Mouse (Mus musculus) liver, embryonic 12.5 days (tissue): ENCODE data around the gene Filip1. TPM values are rescaled to one million over a fixed set of nuclear protein-coding genes. Genes with fewer than 3 reads are reported as not detected.
A peak's percentile ranks its signal among the peaks of the same experiment; 100 is the strongest.

ENCODE experiments used
- ATAC-seq: fragments of 200-750 bp; cut with Nextera tagmentation; 2 replicates; pipeline ENCODE4 v1.8.0; 2017; ENCODE audit warnings: moderate number of reproducible peaks, mild to moderate bottlenecking, moderate library complexity
- H3K27ac ChIP-seq: fragments of 300-500 bp; sonication (generic); 2 replicates; pipeline ENCODE4 v1.5.1; 2016; ENCODE audit warnings: mild to moderate bottlenecking
- H3K27me3 ChIP-seq: fragments of 300-500 bp; sonication (generic); replicated peaks from 2 replicates; pipeline ENCODE4 v1.6.1; 2016; ENCODE audit warnings: mild to moderate bottlenecking, moderate library complexity
- H3K36me3 ChIP-seq: fragments of 300-500 bp; sonication (generic); 2 replicates; pipeline ENCODE4 v1.6.1; 2016; ENCODE audit warnings: mild to moderate bottlenecking, moderate library complexity
- H3K4me1 ChIP-seq: fragments of 300-500 bp; sonication (generic); 2 replicates; pipeline ENCODE4 v1.6.1; 2016
- H3K4me2 ChIP-seq: fragments of 300-500 bp; sonication (generic); 2 replicates; pipeline ENCODE4 v1.6.1; 2016; ENCODE audit warnings: mild to moderate bottlenecking, moderate library complexity
- H3K4me3 ChIP-seq: fragments of 300-500 bp; sonication (generic); 2 replicates; pipeline ENCODE4 v1.5.1; 2016; ENCODE audit warnings: mild to moderate bottlenecking, moderate library complexity
- H3K9ac ChIP-seq: fragments of 300-500 bp; sonication (generic); 2 replicates; pipeline ENCODE4 v1.6.1; 2016; ENCODE audit warnings: mild to moderate bottlenecking, moderate library complexity
- H3K9me3 ChIP-seq: fragments of 300-500 bp; sonication (generic); replicated peaks from 2 replicates; pipeline ENCODE4 v1.6.1; 2016; ENCODE audit warnings: mild to moderate bottlenecking, moderate library complexity
- WGBS: fragments of 180-500 bp; shearing (Covaris S2); methylation state at CpG from one replicate; pipeline ENCODE4 v1.1.7; 2016; ENCODE audit not compliant: insufficient replicate concordance; 5-methylcytosine and 5-hydroxymethylcytosine counted together
- polyA plus RNA-seq: library from polyadenylated mRNA; unstranded; fragments of >200 nt; fragmentation: Nextera tagmentation; extraction: Ambion mirVana; gene quantifications from 2 replicates; pipeline ENCODE4 v1.2.1, GENCODE M21; 2016

The Filip1 gene
- polyA plus RNA-seq, 1 experiment from 2014 or later: 1.2 TPM

- Histone ChIP-seq H3K9ac (no peak overlapping the region), H3K27me3 (no peaks in the 10 kb centered on the region), H3K36me3 (no peaks in the 10 kb centered on the region), H3K4me2 (no peak overlapping the region), H3K4me3 (no peak overlapping the region), H3K4me1 (no peaks in the 10 kb centered on the region), H3K27ac (no peak overlapping the region), H3K9me3 (no peaks in the 10 kb centered on the region)
- WGBS: 62% methylated on average over 3 of the region's 3 CpGs
- no peak for ATAC-seq
These were observed 7.8 kb upstream of the Filip1 start for GRCm38 (mm10) chr9:80020429-80020828.

GRCm38 (mm10) chr9:80012016-80012415, 635 bp downstream of the Filip1 start:
- ATAC-seq: no peak
- 77% methylated on average over 13 of the region's 13 CpGs for WGBS
- no peaks in the 10 kb centered on the region for H3K9me3 ChIP-seq
- no peak overlapping the region for H3K4me3 ChIP-seq
- H3K36me3 ChIP-seq: no peaks in the 10 kb centered on the region
- H3K27ac ChIP-seq: no peak overlapping the region
- no peak overlapping the region for H3K4me2 ChIP-seq
- H3K4me1 ChIP-seq: no peaks in the 10 kb centered on the region
- H3K9ac ChIP-seq: no peak overlapping the region
- no peaks in the 10 kb centered on the region for H3K27me3 ChIP-seq

DNA sequence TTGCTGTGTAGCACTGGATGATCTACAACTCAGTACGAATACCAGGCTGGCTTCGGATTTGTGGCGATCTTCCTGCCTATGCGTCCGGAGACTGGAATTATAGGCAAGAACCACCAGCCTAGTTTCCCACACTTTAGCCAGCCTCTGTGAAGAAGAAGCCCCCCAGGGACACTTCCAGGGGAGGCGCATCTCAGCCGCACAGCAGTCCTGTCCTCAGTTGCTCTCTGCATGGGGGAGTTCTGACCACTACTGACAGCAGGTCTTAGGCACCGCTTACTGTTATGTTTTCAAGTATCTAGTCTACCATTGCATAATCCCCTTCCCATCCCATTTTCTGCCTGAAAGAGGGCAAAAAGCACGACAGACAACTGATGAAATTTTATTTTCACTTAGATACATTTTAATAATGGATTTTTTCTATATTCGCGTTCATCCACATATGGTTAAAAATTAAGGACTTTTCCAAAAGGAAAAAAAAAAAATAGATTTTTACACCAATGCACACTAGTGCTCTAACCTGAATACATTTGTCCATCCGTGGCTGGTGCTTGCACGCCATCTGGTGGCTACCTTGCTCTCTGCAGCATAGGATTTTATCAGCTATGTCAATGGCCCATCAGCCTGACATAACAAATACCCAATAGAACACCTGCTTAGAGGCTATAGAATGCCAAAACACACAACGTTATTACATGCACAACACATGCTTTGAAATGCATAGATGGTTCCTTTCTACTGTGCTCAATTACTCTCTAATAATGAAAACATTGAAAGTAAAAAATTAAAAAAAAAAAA, 10.1 kb downstream of the Filip1 start:
- H3K4me1 ChIP-seq: no peaks in the 10 kb centered on the region
- no peak overlapping the region for H3K9ac ChIP-seq
- no peaks in the 10 kb centered on the region for H3K36me3 ChIP-seq
- no peak overlapping the region for H3K27ac ChIP-seq
- no peak overlapping the region for H3K4me2 ChIP-seq
- no peaks in the 10 kb centered on the region for H3K9me3 ChIP-seq
- H3K4me3 ChIP-seq: no peak overlapping the region
- 48% methylated on average over 14 of the region's 14 CpGs for WGBS
- no peak for ATAC-seq
- H3K27me3 ChIP-seq: no peaks in the 10 kb centered on the region

- Histone ChIP-seq H3K4me2 (no peak overlapping the region), H3K9ac (no peak overlapping the region), H3K4me1 (no peaks in the 10 kb centered on the region), H3K36me3 (no peaks in the 10 kb centered on the region), H3K4me3 (no peak overlapping the region), H3K27me3 (no peaks in the 10 kb centered on the region), H3K27ac (no peak overlapping the region), H3K9me3 (no peaks in the 10 kb centered on the region)
- no peak for ATAC-seq
- WGBS: 65% methylated on average over 6 of the region's 6 CpGs
These were observed 15.4 kb downstream of the Filip1 start for GRCm38 (mm10) chr9:79997282-79997681.

DNA sequence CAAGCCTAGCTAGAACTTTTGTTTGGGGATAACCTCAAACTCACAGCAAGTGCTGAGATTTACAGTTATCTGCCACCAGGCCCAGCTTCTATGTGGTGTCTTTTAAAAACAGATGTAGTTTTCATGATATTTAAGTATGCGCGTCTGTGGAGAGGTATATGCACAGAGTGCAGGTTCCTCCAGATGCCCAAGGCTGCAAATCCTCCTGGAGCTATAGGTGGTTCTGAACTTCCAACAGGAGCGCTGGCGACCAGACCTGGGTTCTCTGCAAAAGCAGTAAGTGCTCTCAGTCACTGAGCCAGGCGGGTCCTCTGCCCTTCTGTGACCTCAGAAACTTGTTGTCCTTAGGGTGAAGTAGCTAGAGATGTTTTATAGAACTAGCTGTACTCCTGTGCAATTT, 18.4 kb downstream of the Filip1 start:
- WGBS: 83% methylated on average over 5 of the region's 5 CpGs
- ATAC-seq: no peak
- H3K4me2 ChIP-seq: no peak overlapping the region

GRCm38 (mm10) chr9:79993066-79993465, 19.6 kb downstream of the Filip1 start:
- no peak overlapping the region for H3K4me3 ChIP-seq
- H3K4me1 ChIP-seq: no peaks in the 10 kb centered on the region
- ATAC-seq: no peak
- 71% methylated on average over 4 of the region's 4 CpGs for WGBS
- no peaks in the 10 kb centered on the region for H3K27me3 ChIP-seq
- no peak overlapping the region for H3K27ac ChIP-seq
- no peak overlapping the region for H3K4me2 ChIP-seq
- no peaks in the 10 kb centered on the region; the same call in 1 of the 2 replicates for H3K9me3 ChIP-seq
- H3K9ac ChIP-seq: no peak overlapping the region
- no peaks in the 10 kb centered on the region for H3K36me3 ChIP-seq

More for the DNA sequence above, 18.4 kb downstream of the Filip1 start:
- no peaks in the 10 kb centered on the region for H3K4me1 ChIP-seq
- no peak overlapping the region for H3K4me3 ChIP-seq
- H3K9me3 ChIP-seq: no peaks in the 10 kb centered on the region; the same call in 1 of the 2 replicates
- H3K27ac ChIP-seq: no peak overlapping the region
- H3K27me3 ChIP-seq: no peaks in the 10 kb centered on the region
- H3K36me3 ChIP-seq: no peaks in the 10 kb centered on the region
- H3K9ac ChIP-seq: no peak overlapping the region

GRCm38 (mm10) chr9:79990456-79991017, 22.1 kb downstream of the Filip1 start:
- Histone ChIP-seq H3K27ac (no peak overlapping the region), H3K27me3 (no peaks in the 10 kb centered on the region), H3K9ac (no peak overlapping the region), H3K4me1 (no peaks in the 10 kb centered on the region), H3K36me3 (no peaks in the 10 kb centered on the region), H3K4me2 (no peak overlapping the region), H3K9me3 (no peaks in the 10 kb centered on the region; the same call in 1 of the 2 replicates), H3K4me3 (no peak overlapping the region)
- WGBS: 79% methylated on average over 16 of the region's 16 CpGs
- no peak for ATAC-seq

DNA sequence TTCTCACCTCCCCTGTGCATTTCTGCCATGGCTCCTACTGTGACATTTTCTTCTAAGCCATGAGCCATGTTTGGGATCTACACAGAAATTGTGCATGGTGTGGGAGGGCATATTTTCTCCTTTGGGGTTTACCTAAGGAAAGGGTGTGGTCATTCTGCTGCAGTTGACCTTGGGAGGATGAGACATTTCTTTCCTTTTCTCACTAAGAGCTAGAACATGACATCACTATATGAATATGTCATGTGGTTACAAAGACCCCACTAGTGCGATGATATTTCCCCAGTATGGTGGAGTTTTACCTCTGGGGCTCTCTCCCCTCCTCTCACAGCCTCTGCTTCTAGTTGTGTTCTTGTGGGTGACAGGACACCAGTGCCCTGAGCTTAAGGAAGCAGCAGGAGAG, 22.9 kb downstream of the Filip1 start:
- ATAC-seq: no peak
- 73% methylated on average over 1 of the region's 1 CpGs for WGBS
- H3K9ac ChIP-seq: no peak overlapping the region
- no peaks in the 10 kb centered on the region for H3K4me1 ChIP-seq
- no peaks in the 10 kb centered on the region; the same call in 1 of the 2 replicates for H3K9me3 ChIP-seq
- no peak overlapping the region for H3K4me3 ChIP-seq
- H3K27ac ChIP-seq: no peak overlapping the region
- no peaks in the 10 kb centered on the region for H3K27me3 ChIP-seq
- H3K36me3 ChIP-seq: no peaks in the 10 kb centered on the region
- H3K4me2 ChIP-seq: no peak overlapping the region

- Histone ChIP-seq H3K9me3 (no peaks in the 10 kb centered on the region; the same call in 1 of the 2 replicates), H3K27me3 (no peaks in the 10 kb centered on the region), H3K9ac (no peak overlapping the region), H3K36me3 (no peaks in the 10 kb centered on the region), H3K4me1 (no peaks in the 10 kb centered on the region), H3K4me3 (no peak overlapping the region), H3K27ac (no peak overlapping the region), H3K4me2 (no peak overlapping the region)
- 61% methylated on average over 1 of the region's 1 CpGs for WGBS
- no peak for ATAC-seq
These were observed 23.6 kb downstream of the Filip1 start for GRCm38 (mm10) chr9:79989061-79989460.

- Histone ChIP-seq H3K4me1 (peaks cover under 1% of the 10 kb centered on the region; the same call in 1 of the 2 replicates), H3K36me3 (no peaks in the 10 kb centered on the region), H3K9ac (no peak overlapping the region), H3K4me3 (no peak overlapping the region), H3K27ac (no peak overlapping the region), H3K27me3 (no peaks in the 10 kb centered on the region), H3K9me3 (no peaks in the 10 kb centered on the region), H3K4me2 (no peak overlapping the region)
- no peak for ATAC-seq
- 77% methylated on average over 10 of the region's 10 CpGs for WGBS
These were observed 29.4 kb downstream of the Filip1 start for GRCm38 (mm10) chr9:79983244-79983643.

DNA sequence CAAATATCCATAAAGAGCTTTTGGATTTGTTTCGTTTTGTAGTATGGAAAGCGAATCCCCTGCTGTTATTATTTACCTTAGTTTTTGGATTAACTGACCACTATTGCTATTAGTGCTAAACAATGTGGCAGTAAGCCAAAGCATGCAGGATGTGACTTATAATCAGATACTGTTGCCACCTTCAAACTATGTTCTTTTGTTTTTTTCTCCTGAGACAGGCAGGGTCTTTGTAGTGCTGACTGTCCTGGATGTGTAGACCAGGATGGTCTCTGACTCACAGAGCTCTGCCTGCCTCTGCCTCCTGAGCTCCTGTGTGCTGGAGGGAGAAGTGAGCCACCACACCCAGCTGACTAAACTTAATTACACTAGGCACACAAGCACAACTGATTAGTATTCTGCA, 33.4 kb downstream of the Filip1 start:
- Histone ChIP-seq H3K27ac (no peak overlapping the region), H3K4me2 (no peak overlapping the region), H3K9me3 (no peaks in the 10 kb centered on the region), H3K9ac (no peak overlapping the region), H3K4me3 (no peak overlapping the region), H3K4me1 (peaks cover 8% of the 10 kb centered on the region; the same call in 1 of the 2 replicates), H3K27me3 (no peaks in the 10 kb centered on the region), H3K36me3 (no peaks in the 10 kb centered on the region)
- WGBS: 62% methylated on average over 2 of the region's 2 CpGs
- ATAC-seq: no peak

- 57% methylated on average over 12 of the region's 12 CpGs for WGBS
- Histone ChIP-seq H3K9ac (no peak overlapping the region), H3K4me2 (peak overlapping the region; percentile 54), H3K27me3 (no peaks in the 10 kb centered on the region), H3K4me3 (no peak overlapping the region), H3K27ac (no peak overlapping the region), H3K9me3 (no peaks in the 10 kb centered on the region), H3K36me3 (no peaks in the 10 kb centered on the region), H3K4me1 (peaks cover 8% of the 10 kb centered on the region; the same call in 1 of the 2 replicates)
- no peak for ATAC-seq
These were observed 34.2 kb downstream of the Filip1 start for GRCm38 (mm10) chr9:79978228-79979024.
